Mouse (Mus musculus) cerebral cortex, adult 2 months (tissue): ENCODE data around the gene Ctdsp2.

Experiments used
- WGBS: fragments of 180-500 bp; shearing (Covaris S2); methylation state at CpG from one replicate; pipeline ENCODE4 v1.1.7; 2018; 5-methylcytosine and 5-hydroxymethylcytosine counted together

The Ctdsp2 gene

DNA sequence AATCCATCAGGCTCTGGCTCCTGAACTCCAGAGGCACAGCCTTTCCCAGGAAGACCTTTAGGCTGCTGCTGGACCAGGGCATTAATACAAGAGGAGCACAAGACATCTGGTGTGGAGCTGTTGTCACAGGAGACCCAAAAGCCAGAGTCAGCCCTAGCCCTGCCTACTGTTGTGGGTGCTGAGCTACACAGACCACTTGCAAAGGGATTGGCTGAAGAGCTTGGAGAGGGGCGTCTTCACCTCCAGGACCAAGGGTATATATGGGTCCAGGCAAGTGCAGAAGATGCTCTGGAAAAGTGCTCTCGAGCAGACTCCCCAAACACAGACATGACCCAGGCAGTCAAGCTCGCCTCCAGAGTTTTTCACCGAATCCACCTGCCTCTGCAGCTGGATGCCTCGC is 69.4 kb downstream of the Ctdsp2 start, which contains the start of gene Cyp27b1:
TSS of gene Cyp27b1 (plus strand) at position 297 of the 400 bp plus-strand sequence.
- WGBS: 40% methylated on average over 5 of the region's 5 CpGs

GRCm38 (mm10) chr10:127048608-127049394 is 70.3 kb downstream of the Ctdsp2 start:
- 5% methylated on average over 35 of the region's 35 CpGs for WGBS
